Mouse (Mus musculus) CH12.LX (cell line): ENCODE data around the gene Maml1.

ENCODE experiments used
- CTCF ChIP-seq, 2 experiments: IDR thresholded peaks in 1 of 2; conservative IDR thresholded peaks in 1 of 2; 2 replicates each; pipeline ENCODE4 v1.5.1; 2011 to 2012; ENCODE audit warnings: low read depth in 2 of 2, low read length in 2 of 2, improper control_type of control experiment in 1 of 2, inconsistent platforms in 1 of 2, mild to moderate bottlenecking in 1 of 2, moderate library complexity in 1 of 2
- EP300 ChIP-seq: IDR thresholded peaks from 2 replicates; pipeline ENCODE4 v1.6.1; 2011; ENCODE audit warnings: low read length, improper control_type of control experiment
- MAZ ChIP-seq: IDR thresholded peaks from 2 replicates; pipeline ENCODE4 v1.6.1; 2012; ENCODE audit warnings: low read depth, mild to moderate bottlenecking, inconsistent platforms, low read length, improper control_type of control experiment, moderate library complexity
- MXI1 ChIP-seq: IDR thresholded peaks from 2 replicates; pipeline ENCODE4 v1.6.1; 2011; ENCODE audit warnings: mild to moderate bottlenecking, low read depth, low read length, improper control_type of control experiment
- POLR2A ChIP-seq: IDR thresholded peaks from 2 replicates; pipeline ENCODE4 v1.6.1; 2011; ENCODE audit warnings: low read depth, mild to moderate bottlenecking, improper control_type of control experiment, low read length

DNA sequence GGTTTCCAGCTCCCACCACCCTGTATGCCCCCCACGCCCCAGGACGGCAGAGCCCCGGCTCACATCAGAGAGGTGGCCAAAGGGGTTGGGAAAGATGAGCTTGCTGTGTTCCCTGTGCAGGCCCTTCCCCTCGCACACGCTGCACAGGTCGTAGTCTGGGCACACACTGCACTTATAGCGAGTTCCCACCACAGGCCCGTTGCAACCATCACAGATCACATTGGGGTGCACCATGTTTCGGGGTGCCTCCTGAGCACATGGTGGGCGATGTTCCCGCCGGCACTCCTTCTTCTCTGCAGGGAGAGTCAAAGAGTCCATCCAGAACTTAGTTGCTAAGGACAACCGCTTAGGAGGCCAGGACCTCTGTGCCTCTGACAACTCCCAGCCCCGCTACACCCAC is 84.8 kb downstream of the Maml1 start:
- TF ChIP-seq MXI1 (no peak), POLR2A (no peak), CTCF (conservative IDR thresholded peaks at IDR 0.05 in 1 of 2, IDR thresholded peaks at IDR 0.05 in 1 of 2; ENCODE audit: low read depth in 2 of 2, low read length in 2 of 2) (no peak), EP300 (no peak), MAZ (no peak)
